Mouse (Mus musculus) testis, postnatal 14 days (tissue): Measurements from ENCODE around the gene Bmper.

ENCODE experiments used
- DNase-seq: peaks from one replicate; pipeline ENCODE4 v3.0.0; 2021; ENCODE audit warnings: low spot score

Gene Bmper

DNA sequence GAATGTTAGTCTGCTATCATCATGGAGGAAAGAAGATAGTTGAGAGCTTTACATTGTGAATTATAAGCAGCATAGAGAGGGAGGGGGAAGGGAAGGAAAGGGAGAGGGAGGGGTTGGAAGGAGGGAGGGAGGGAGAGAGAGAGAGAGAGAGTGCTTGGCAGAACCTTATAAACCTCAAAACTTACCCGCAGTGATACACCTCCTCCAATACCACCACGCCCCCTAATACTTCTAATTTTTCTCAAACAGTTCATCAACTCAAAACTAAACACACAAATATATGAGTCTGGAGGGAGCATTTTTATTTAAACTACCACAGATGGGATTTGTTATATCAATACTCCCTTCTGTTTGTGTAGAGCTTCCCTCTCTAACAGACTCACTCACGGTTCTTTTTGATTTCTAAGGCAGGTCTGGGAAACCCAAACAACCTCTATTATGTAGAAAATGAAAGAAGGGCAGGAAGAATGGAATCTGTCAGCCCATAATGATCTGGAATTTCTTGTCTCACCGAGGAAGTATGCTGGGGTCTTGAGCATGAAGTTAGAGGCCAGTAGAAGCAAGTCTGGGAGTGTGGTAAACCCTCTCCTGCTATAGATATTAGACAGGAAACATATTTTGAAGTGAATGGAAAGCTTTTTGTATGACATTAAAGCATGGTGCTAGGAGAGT lies 152.0 kb downstream of the Bmper start:
- no peak for DNase-seq

GRCm38 (mm10) chr9:23377831-23378730 lies 155.2 kb downstream of the Bmper start:
- DNase-seq = no peak

DNA sequence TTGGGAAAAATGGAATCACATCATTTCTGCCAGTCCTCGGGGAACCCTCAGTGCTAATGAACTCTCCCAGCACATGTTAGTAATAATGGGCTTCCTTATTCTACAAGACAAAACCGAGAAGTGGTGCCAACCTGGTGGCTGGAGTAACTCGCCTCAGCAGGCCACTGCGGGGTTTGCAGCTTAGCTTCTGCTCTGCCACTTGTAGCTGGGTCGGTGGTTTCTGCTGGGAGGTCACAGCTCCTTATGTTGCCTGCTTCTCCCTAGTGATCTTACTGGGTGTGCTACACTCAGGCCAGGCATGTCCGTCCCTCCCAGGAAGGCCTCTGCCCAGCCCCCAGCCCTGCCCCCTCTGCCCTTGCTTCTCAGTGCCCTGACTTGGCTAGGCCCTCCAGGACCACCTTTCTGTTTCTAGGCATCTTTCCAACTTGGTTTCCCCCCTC lies 155.9 kb downstream of the Bmper start:
- DNase-seq = no peak

- no peak for DNase-seq
These were observed 157.4 kb downstream of the Bmper start for GRCm38 (mm10) chr9:23380171-23380835.

DNA sequence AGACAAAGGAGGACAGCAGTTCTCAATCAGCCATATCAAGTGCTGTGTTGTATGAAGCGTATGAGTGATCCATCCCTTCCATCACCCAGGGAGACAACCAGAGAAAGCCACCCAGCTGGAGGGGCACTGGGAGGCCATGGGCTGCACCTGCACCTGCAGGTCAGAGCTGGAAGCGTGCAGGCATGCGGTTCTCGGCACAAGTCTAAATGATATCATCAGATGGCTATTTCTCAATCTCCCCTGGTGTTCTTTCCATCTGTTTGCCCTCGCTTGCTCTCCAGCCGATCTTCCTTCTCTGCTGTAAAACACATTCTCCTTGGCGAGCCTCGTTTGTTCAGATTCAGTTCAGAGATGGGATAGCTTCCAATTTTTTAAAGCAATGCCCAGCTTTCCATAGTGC lies 160.4 kb downstream of the Bmper start:
- DNase-seq = no peak

DNA sequence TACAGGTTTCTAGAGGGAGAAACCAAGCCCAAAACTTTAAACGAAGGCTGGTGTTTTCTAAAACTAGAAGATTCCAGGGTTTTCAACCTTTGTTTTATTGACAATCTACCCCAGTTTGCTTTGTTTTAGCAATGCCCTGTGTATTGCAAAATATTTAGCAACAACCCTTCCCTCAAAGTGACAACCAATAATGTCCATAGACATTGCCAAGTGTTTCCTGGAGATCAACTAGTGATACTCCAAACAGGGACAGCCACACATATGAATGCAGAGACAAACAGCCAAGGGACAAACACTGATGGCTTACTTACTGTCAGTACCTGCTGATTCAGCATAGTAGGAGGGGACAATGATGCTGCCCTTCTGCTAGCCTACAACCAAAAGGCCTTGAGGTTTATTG lies 161.0 kb downstream of the Bmper start:
- DNase-seq = no peak

GRCm38 (mm10) chr9:23384880-23385279 lies 162.0 kb downstream of the Bmper start:
- no peak for DNase-seq

- DNase-seq = no peak
These were observed 163.3 kb downstream of the Bmper start for GRCm38 (mm10) chr9:23386201-23386600.

DNA sequence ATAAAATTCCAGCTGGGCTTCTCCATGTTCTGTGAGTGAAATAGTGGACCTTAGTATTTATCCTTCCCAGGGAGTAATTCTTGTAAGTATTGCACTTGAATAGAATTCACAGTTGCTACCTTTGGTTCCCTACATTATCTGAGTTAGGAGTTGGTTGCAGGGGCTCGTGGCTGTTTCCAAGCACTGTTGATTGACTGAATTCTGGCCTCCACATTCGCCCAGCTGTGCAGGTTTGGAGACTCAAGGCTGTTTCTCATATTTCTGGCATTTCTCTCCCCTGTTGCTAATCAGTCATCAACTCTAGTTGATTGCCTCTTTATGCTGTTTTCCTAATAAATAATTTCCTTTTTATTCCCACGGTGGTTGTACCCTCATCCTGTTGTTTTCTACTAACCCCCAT lies 167.2 kb downstream of the Bmper start:
- DNase-seq = no peak

GRCm38 (mm10) chr9:23394652-23395317 lies 171.9 kb downstream of the Bmper start:
- no peak for DNase-seq

DNA sequence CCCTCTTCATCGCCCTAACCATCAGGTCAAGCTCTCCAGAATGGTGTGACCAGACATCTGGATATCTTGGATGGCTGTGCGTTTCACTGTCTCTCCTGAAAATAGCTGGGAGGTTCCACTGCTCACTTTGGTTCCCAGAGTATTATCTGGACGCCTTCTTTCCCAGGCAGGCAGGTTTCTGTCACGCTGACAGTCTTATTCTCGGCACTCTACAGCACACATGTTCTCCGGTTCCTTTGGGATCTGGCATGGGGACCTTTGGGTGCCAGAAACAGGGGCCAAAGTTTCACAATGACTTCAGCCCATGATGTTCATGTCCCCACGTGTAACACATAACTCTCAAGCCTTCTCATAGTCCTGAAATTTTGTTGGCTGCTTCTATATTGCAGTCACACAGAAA lies 173.3 kb downstream of the Bmper start:
- no peak for DNase-seq

- no peak for DNase-seq
These were observed 175.0 kb downstream of the Bmper start for GRCm38 (mm10) chr9:23397876-23398275.

DNA sequence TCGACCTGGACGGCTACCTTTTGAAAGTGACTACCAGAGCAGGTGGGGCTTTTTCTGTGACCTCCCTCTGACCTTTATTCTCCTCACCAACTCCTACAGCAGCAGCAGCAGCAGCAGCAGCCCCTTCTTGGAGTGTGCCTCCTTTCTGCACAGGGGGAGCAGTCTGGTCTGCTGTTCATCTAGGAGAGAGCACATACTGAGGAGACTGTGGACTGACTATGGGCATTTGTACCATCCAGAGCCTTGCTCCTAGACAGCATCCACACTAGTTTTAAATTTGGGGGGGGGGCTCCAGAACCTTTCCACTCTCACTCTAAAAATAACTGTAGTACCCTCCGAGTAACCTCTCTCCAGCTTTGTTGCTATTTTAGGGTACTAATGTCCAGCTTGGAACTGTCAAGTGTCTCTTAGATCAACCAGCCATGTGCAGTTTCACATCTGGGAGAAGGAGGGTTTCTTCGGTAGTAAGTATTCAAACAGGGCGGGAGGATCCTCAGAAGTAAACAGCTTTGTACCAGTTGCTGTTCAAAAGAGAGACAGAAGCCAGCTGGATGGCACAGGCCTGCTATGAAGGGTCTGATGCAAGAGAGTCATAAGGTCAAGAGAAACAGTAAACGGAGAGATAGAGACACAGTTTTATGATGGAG lies 176.9 kb downstream of the Bmper start:
- DNase-seq = no peak

GRCm38 (mm10) chr9:23407416-23407815 lies 184.5 kb downstream of the Bmper start:
- no peak for DNase-seq

GRCm38 (mm10) chr9:23407935-23408781 lies 185.3 kb downstream of the Bmper start:
- no peak for DNase-seq

GRCm38 (mm10) chr9:23410567-23410966 lies 187.7 kb downstream of the Bmper start:
- DNase-seq = no peak

GRCm38 (mm10) chr9:23412956-23413355 lies 190.1 kb downstream of the Bmper start:
- no peak for DNase-seq

DNA sequence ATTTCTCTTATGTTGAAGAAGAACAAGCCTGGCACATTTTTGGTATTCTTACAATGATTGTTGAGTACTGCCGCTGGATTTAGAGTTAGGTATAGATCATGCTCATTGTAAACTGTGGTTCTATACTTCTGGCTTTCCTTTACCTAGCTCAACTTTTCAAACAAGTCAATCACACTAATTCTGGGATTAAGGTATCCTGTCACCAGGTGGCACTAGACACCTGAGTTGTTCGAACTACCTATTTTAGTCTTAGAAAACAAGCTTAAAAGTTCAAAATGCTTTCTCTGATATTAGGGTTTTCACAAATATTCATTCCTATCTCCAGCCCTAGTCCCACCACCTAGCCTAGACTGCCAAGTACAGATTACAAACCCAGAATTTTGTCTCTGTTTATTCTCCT lies 196.2 kb downstream of the Bmper start:
- DNase-seq = no peak

DNA sequence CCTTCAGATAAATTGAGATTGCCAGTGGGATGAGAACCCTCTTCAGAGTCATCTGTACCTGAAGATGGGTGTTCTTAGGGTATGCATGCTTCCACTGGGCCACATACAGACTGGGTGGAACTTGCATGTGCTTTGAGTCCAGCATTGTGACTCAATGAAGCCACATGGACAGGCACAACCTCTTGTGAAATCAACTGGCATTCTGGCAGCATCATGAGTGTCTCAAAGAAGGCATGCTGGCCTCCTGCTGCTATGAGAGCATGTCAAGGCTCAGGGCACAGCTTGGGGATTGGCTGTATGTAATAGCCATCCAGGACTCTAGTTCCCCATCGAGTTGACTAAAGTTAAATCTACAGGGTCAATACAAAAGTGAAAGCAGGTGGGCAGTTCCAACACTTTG lies 200.9 kb downstream of the Bmper start:
- no peak for DNase-seq

- no peak for DNase-seq
These were observed 209.8 kb downstream of the Bmper start for GRCm38 (mm10) chr9:23432631-23433030.

DNA sequence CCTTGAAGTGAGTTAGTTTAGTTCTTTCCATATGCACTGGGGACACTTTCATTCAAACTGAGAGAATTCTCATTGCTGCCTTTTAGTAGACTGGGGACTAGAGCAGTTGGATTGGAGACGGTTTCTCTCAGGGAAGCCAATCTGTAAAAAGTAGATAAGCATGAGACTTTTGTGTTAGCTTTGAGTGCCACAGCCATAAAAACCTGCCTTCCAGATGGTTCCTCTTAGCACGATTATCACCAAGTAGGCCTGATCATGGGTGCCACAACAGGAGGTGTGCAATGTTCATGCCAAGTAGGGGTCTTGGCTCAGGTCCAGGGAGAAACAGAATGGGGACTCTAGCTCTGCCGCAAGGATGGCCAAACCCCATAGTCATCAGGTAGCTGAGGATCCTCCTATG lies 210.4 kb downstream of the Bmper start:
- DNase-seq = no peak
